Mouse (Mus musculus) limb, embryonic 15.5 days (tissue): ENCODE measurements around the gene Dlx5. TPM values are rescaled to one million over a fixed set of nuclear protein-coding genes. Genes with fewer than 3 reads are reported as not detected.
A peak's percentile ranks its signal among the peaks of the same experiment; 100 is the strongest.

Experiments
- ATAC-seq: fragments of 200-750 bp; cut with Nextera tagmentation; 2 replicates; pipeline ENCODE4 v1.8.0; 2017; ENCODE audit warnings: low read depth, moderate TSS enrichment; ENCODE audit not compliant: insufficient number of reproducible peaks, low FRiP score, low TSS enrichment
- H3K27ac ChIP-seq: fragments of 300-500 bp; sonication (generic); 2 replicates; pipeline ENCODE4 v1.5.1; 2015; ENCODE audit warnings: moderate library complexity, mild to moderate bottlenecking, inconsistent platforms
- H3K27me3 ChIP-seq: fragments of 300-500 bp; sonication (generic); 2 replicates; pipeline ENCODE4 v1.6.1; 2015; ENCODE audit warnings: inconsistent platforms
- H3K36me3 ChIP-seq: fragments of 300-500 bp; sonication (generic); 2 replicates; pipeline ENCODE4 v1.6.1; 2015; ENCODE audit warnings: inconsistent platforms
- H3K4me1 ChIP-seq: fragments of 300-500 bp; sonication (generic); 2 replicates; pipeline ENCODE4 v1.6.1; 2015; ENCODE audit warnings: inconsistent platforms
- H3K4me2 ChIP-seq: fragments of 300-500 bp; sonication (generic); 2 replicates; pipeline ENCODE4 v1.6.1; 2015; ENCODE audit warnings: mild to moderate bottlenecking, inconsistent platforms
- H3K4me3 ChIP-seq: fragments of 300-500 bp; sonication (generic); 2 replicates; pipeline ENCODE4 v1.5.1; 2015; ENCODE audit warnings: mild to moderate bottlenecking, inconsistent platforms
- H3K9ac ChIP-seq: fragments of 300-500 bp; sonication (generic); 2 replicates; pipeline ENCODE4 v1.6.1; 2015; ENCODE audit warnings: inconsistent platforms
- H3K9me3 ChIP-seq: fragments of 300-500 bp; sonication (generic); 2 replicates; pipeline ENCODE4 v1.6.1; 2016; ENCODE audit warnings: inconsistent platforms
- WGBS: fragments of 180-500 bp; shearing (Covaris S2); methylation state at CpG from one replicate; pipeline ENCODE4 v1.1.7; 2015; 5-methylcytosine and 5-hydroxymethylcytosine counted together
- polyA plus RNA-seq: library from polyadenylated mRNA; unstranded; fragments of >200 nt; fragmentation: Nextera tagmentation; extraction: Ambion mirVana; gene quantifications from 2 replicates; pipeline ENCODE4 v1.2.1, GENCODE M21; 2015

Dlx5 gene
- polyA plus RNA-seq, 1 experiment from 2014 or later, result 47.5 TPM

DNA sequence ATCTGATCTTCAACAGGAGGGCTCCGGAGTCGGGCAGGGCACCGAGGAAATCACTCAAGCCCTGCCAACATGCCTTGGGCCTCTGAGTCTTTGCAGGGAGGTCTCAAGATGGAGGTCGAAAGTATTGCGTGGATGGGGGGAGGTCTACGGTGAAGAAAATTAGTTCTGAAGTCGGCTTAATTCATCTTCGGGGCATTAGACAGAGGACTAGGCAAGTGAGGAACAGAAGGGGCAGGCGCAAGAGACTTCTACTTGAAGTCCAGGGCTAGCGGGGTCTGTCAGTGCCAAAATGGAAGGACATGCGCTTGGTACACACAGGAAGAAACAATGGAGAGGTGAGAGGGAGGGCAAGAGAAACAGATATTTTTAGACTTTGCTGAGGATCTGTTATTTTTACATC lies 6.7 kb downstream of the Dlx5 start:
- Histone ChIP-seq H3K36me3 (no peaks in the 10 kb centered on the region), H3K4me2 (no peak overlapping the region), H3K4me3 (no peak overlapping the region), H3K27ac (no peak overlapping the region; the same call in 1 of the 2 replicates), H3K4me1 (peaks cover 40% of the 10 kb centered on the region), H3K9me3 (no peaks in the 10 kb centered on the region), H3K9ac (no peak overlapping the region), H3K27me3 (peaks cover 97% of the 10 kb centered on the region)
- ATAC-seq, result no peak
- 8% methylated on average over 11 of the region's 11 CpGs for WGBS

DNA sequence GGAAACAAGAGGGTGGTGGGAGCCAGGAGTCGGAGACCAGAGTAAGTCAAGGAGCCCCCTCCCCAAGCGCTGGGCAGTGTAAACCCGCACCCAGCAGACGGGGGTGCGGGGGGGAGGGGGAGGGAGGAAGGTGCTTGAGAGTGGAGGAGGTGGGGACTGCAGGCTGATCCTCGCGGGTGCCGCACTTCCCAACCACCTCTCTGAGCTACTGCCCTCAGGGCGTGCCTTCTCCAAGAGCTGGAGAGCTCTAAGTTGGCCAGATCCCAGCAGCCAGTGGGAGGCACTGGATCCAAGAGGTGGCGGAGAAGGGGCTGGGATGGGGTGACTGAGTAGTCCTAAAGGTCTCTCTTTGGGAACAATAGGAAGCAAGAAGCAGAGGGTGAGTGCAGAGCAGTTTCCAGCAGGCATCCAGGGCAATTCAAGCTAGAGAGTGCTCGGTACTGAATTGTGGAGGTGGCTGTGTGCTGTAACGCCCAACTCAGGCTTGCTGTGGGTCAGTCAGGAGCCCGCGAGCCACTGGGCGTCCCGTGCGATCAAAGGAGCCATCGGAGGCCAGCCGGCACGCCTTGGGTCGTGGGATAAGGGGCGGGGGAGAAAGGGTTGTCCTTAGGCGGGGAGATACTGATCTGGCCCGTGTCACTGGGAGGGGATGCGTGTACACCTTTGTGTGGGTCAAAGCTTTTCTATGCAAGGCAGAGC lies 7.7 kb downstream of the Dlx5 start:
- Histone ChIP-seq H3K27ac (no peak overlapping the region; the same call in 1 of the 2 replicates), H3K36me3 (no peaks in the 10 kb centered on the region), H3K4me3 (peak overlapping the region; percentile 9; the same call in 1 of the 2 replicates), H3K9me3 (no peaks in the 10 kb centered on the region), H3K4me2 (peak overlapping the region; percentile 17; the same call in 1 of the 2 replicates), H3K27me3 (peaks cover 96% of the 10 kb centered on the region), H3K9ac (no peak overlapping the region), H3K4me1 (peaks cover 33% of the 10 kb centered on the region)
- under 1% methylated on average over 25 of the region's 25 CpGs for WGBS
- peak; percentile 62 for ATAC-seq

DNA sequence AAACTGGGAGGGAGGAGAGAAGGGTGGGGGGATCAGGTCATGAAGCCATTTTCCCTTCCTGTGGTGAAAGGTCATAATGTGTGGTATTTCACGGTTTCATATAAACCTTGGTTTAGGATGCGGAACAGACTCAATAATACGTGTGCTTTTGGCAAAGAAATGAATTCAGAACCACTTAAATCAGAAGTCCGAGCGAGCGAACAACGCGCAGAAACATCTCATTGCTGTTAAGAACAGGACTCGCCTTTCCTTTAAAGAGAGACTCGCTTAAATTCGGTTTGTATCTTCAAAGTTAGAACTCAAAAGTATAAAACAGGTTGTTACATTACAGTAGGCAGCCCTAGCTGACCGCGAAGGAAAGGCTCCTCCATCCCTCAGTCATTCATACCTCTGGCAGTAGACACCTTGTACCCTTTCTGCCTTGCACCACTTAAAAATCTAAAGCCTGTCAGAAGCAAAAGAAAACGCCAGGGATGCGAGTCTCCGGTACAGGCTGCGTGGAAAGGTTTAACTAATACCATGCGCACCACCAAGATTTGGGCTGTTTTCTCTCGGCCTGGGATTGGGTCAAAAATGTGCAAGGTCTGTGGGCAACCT lies 8.3 kb downstream of the Dlx5 start:
- H3K4me2 ChIP-seq, result peak overlapping the region; percentile 17; the same call in 1 of the 2 replicates
- H3K27ac ChIP-seq, result no peak overlapping the region

DNA sequence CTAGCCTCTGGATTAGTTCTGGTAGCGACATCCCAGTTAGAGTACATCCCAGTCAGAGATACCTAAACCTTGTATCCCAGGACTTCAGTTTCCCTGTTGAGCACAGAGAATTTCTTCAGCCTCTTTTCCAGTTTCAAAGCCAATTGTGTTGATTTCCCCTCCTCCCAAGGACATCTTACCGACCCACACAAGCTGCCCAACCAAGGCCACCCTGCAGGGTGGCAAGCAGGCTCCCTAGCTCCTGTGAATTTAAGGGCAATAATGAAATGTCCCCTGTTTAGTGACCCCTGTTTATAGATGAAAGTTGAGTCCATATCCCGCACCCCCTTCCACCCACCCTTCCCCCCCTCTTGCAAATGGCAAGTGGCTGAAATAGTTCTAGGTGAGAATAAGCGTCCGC lies 9.0 kb downstream of the Dlx5 start:
- Histone ChIP-seq H3K4me2 (no peak overlapping the region), H3K4me3 (no peak overlapping the region), H3K27ac (no peak overlapping the region), H3K36me3 (no peaks in the 10 kb centered on the region), H3K9me3 (no peaks in the 10 kb centered on the region), H3K4me1 (peaks cover 21% of the 10 kb centered on the region), H3K9ac (no peak overlapping the region), H3K27me3 (peaks cover 94% of the 10 kb centered on the region)
- no peak for ATAC-seq
- 13% methylated on average over 5 of the region's 5 CpGs for WGBS

More for the DNA sequence above, 8.3 kb downstream of the Dlx5 start:
- Histone ChIP-seq H3K27me3 (peaks cover 95% of the 10 kb centered on the region), H3K4me1 (peaks cover 26% of the 10 kb centered on the region), H3K36me3 (no peaks in the 10 kb centered on the region), H3K9ac (no peak overlapping the region), H3K9me3 (no peaks in the 10 kb centered on the region), H3K4me3 (peak overlapping the region; percentile 9; the same call in 1 of the 2 replicates)
- no peak for ATAC-seq
- WGBS, result 3% methylated on average over 19 of the region's 19 CpGs

DNA sequence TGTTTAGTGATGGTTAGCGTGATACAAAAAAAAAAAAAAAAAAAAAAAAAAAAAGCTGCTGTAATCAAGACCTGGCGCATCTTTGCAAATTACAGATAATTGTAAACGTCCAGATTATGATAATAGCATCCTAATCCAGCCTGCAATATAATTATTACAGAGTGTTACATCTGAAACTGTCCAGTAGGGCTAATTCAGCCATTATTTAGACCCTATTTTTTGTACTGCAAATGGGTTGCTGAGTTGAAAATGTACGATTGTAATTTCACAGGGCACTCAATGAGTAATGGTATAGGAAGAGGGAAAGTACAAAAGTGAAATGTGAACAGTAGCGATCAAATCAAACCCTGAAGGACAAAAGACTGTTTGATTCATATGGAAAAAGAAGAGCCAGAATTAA lies 10.2 kb downstream of the Dlx5 start:
- 15% methylated on average over 5 of the region's 5 CpGs for WGBS
- Histone ChIP-seq H3K36me3 (no peaks in the 10 kb centered on the region), H3K4me3 (no peak overlapping the region), H3K27me3 (peaks cover 88% of the 10 kb centered on the region), H3K9me3 (no peaks in the 10 kb centered on the region), H3K9ac (no peak overlapping the region), H3K4me1 (peaks cover 21% of the 10 kb centered on the region), H3K4me2 (no peak overlapping the region), H3K27ac (no peak overlapping the region)
- ATAC-seq, result no peak

DNA sequence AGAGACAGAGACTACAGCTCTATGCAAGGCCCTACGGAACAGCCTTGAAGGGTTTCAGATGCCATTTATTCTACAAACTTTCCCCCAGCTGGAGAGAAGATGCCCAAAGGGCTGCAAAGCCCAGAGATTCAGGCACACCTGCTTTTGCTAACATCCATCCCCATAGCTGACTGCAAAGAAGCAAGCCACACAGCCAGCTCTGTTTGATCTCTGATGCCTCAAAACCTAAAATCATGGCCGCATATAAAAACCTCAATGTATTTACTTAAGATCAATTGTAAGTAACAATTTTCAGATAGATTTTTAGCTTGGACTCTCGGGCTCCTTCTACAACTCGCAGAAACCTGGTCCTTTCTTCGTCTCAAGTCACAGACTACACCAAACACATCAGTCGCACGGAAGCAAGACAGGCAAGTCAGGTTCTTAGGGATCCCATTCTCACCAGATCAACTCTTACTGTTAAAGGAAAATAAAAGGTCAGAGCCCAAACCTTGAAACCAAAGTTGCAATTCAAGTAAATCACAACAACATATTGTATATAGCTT lies 10.9 kb downstream of the Dlx5 start:
- 10% methylated on average over 7 of the region's 7 CpGs for WGBS
- no peaks in the 10 kb centered on the region for H3K36me3 ChIP-seq
- ATAC-seq, result no peak

DNA sequence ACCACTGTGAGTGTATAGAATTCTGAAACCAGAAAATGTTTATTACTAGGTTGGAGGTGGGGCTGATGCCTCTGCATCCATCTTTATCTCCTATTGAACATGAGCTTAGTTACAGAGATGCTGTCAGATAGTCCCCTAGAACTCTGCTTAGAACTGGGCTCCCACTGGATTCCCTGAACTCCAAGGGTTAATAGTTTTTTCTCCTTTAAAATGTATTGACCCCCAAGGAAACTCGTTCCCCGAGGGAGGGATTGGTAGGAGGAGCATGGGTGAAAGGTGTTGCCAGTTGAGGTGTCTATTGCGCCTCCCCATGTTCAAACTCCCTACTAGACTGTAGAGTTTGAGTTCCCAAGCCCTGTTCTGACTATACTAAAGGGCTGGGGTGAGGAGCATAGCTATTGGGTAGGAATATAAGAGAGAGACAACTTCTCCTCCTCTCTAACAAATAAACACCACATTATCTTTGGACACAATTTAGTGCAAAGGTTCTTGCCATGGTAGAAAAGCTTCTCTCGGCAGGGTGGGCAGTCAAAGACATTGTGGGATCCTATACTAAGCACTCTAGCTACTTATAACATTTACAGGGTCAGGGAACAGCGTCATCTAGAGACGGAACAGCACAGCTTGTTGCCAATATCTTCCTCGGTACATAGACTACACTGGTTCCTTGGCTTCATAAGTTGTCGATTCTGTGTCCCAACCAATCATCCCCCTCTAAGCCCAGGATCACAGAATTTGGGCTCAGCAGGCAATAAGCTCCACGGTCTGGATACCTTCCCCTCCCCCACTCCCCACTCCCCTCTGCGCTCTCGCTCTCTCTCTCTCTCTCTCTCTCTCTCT lies 11.7 kb downstream of the Dlx5 start:
- no peak overlapping the region for H3K9ac ChIP-seq
- no peak overlapping the region for H3K4me3 ChIP-seq
- H3K36me3 ChIP-seq, result no peaks in the 10 kb centered on the region
- peaks cover 16% of the 10 kb centered on the region for H3K4me1 ChIP-seq
- no peak for ATAC-seq
- H3K27me3 ChIP-seq, result peaks cover 87% of the 10 kb centered on the region
- H3K4me2 ChIP-seq, result no peak overlapping the region
- 2% methylated on average over 9 of the region's 11 CpGs for WGBS
- H3K27ac ChIP-seq, result no peak overlapping the region
- no peaks in the 10 kb centered on the region for H3K9me3 ChIP-seq

More for the DNA sequence above, 10.9 kb downstream of the Dlx5 start:
- Histone ChIP-seq H3K27ac (no peak overlapping the region), H3K4me2 (no peak overlapping the region), H3K9me3 (no peaks in the 10 kb centered on the region), H3K9ac (no peak overlapping the region), H3K4me1 (peaks cover 21% of the 10 kb centered on the region), H3K4me3 (no peak overlapping the region), H3K27me3 (peaks cover 87% of the 10 kb centered on the region)

DNA sequence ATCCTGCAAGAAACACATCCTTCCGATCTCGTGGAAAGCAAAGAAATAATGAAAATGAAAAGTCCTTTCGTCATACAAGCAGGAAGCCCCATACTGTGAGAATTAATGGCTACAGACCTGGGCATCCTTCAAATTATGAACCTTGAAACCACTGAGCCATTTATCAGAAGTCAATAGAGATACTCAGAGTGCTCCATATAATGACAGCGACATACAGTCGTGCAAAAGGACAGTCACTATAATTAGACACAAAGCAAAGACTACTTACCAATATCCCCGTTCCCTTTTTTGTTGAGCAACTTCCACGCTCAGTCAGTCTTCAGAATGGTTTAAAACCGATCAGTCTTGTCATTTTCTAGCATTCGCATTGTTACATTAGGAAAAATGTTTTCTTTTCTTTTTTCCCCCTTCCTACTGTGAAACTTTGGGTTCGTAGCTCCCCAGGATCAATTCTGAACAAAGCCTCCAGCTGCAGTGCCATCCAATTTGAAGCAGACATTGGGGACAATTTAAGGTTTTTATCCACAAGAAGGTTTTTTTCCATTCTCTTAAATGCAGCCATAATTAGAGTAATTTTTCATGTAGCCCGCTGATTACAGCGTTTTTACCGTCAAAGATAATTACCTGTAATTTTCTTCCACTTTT lies 12.7 kb downstream of the Dlx5 start:
- Histone ChIP-seq H3K4me2 (no peak overlapping the region), H3K4me3 (no peak overlapping the region), H3K9me3 (no peaks in the 10 kb centered on the region), H3K9ac (no peak overlapping the region), H3K27me3 (peaks cover 87% of the 10 kb centered on the region), H3K4me1 (peaks cover 8% of the 10 kb centered on the region), H3K27ac (no peak overlapping the region), H3K36me3 (no peaks in the 10 kb centered on the region)
- ATAC-seq, result no peak
- 15% methylated on average over 13 of the region's 13 CpGs for WGBS

DNA sequence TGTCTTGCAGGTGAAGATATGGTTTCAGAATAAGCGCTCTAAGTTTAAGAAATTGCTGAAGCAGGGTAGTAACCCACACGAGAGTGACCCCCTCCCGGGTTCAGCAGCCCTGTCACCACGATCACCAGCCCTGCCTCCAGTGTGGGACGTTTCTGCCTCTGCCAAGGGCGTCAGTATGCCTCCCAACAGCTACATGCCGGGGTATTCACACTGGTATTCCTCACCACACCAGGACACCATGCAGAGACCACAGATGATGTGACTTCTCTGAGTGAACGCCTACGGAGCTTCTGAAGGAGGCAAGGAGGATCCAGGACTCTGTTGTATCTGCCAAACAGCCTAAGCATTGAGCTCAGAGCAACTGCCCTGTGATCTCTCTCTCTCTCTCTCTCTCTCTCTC lies 14.9 kb downstream of the Dlx5 start:
- no peak overlapping the region for H3K4me2 ChIP-seq
- no peak overlapping the region for H3K9ac ChIP-seq
- WGBS, result 22% methylated on average over 9 of the region's 9 CpGs
- peaks cover 20% of the 10 kb centered on the region for H3K4me1 ChIP-seq
- no peaks in the 10 kb centered on the region for H3K36me3 ChIP-seq
- H3K9me3 ChIP-seq, result no peaks in the 10 kb centered on the region
- peaks cover 87% of the 10 kb centered on the region for H3K27me3 ChIP-seq
- H3K4me3 ChIP-seq, result no peak overlapping the region
- ATAC-seq, result no peak
- no peak overlapping the region for H3K27ac ChIP-seq

DNA sequence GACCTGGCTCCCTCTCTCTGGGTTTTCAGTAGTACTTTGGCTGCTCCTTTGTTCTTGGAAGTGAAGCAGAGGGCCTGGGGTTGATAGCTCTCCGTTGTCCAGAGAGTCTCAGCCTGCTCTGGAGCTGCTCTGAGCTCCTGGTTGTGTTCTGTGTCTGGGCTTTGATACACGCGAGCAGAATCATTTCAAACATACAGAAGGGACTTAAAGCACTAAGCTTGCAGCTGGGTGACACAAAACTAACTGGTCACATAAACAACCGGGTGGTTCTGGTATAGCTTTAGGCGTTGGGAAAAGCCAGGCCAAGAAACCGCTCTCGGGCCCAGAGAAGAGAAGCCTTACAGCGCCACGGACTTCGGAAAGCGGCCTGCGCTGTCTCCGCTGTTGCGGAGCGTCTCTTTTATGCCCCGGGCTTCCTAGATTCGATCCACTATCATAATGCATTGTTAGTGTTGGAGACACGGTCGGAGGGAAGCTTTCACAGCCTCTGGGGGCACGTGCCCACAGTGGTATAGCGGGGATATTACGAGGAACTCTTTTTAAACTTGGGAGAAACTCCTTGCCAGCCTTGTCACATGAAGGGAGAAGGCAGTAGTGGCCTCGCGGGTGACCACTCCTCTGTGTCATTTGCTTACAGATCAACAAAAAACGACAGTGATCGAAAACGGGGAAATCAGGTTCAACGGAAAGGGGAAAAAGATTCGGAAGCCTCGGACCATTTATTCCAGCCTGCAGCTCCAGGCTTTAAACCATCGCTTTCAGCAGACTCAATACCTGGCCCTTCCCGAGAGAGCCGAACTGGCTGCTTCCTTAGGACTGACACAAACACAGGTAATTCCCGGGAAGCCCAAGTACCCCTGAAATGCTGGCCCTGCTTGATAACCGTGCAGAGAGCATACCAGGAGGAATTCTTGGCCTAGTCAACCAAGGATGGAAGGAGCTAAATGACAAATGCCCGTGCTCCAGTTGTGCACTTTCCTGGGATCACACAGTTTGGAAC lies 17.1 kb downstream of the Dlx5 start:
- H3K27me3 ChIP-seq, result peaks cover 85% of the 10 kb centered on the region
- H3K4me2 ChIP-seq, result peak overlapping the region; percentile 87
- H3K9ac ChIP-seq, result no peak overlapping the region
- ATAC-seq, result no peak
- H3K27ac ChIP-seq, result no peak overlapping the region
- peaks cover 34% of the 10 kb centered on the region for H3K4me1 ChIP-seq
- H3K36me3 ChIP-seq, result no peaks in the 10 kb centered on the region
- H3K4me3 ChIP-seq, result peak overlapping the region; percentile 48
- no peaks in the 10 kb centered on the region for H3K9me3 ChIP-seq
- WGBS, result 17% methylated on average over 36 of the region's 36 CpGs
